Mouse (Mus musculus): ENCODE measurements around the gene Prlh. TPM values are rescaled to one million over a fixed set of nuclear protein-coding genes. Genes with fewer than 3 reads are reported as not detected.

Prlh gene
- total RNA-seq, 2 experiments from 2014 or later = not detected

DNA sequence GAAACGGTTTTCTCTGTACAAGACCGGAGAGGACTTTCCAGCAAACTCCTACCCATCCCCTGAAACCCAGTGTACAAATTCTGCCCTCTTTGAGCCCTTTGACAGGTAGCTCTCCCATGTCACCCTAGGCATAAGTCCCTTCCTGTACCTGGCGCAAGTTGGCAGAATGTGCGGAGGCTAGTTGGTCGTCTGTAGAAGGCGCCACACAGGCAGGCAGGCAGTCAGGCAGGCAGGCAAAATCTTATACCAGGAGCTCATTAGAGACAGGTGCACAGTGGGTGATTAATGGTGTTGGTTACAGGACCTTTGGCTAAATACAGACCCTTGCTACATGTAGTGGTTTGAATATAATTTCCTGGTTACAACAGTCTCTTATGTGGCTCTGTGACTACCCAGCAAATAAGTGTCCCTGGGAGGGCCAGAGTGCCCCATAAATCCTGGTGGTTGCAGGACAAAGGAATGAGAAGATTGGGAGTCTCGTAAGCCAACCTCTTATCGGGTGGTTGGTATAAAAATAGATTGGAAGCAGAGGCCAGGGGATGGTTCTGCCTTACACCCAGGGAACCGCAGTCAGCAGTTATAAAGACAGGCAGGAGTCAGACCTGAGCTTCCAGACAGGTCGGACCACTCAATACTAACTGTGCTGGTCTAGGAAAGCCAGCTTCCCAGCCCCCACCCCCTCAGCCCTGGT, 47.1 kb downstream of the Prlh start:
- no peak for DNase-seq (ENCODE audit: low spot score in 2 of 2)

DNA sequence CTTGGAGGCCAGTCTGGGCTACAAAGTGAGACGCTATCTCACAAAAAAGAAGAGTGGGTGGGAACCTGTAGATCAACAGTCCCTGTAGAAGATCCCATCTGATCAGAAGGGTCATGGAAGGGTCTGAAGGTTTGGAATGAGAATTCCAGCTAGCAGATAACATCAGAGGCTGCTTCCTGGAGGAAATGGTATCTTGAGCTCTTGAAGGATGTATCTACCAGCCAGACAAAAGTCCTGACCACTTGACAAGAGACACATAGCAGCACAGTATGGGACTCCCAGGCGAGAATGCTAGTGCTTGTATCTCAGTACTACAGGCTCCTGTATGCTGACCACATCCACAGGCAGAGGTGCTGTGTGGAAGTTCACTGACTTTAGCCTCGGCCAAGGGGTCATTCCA, 48.2 kb downstream of the Prlh start:
- DNase-seq (ENCODE audit: low spot score in 2 of 2) = no peak

DNA sequence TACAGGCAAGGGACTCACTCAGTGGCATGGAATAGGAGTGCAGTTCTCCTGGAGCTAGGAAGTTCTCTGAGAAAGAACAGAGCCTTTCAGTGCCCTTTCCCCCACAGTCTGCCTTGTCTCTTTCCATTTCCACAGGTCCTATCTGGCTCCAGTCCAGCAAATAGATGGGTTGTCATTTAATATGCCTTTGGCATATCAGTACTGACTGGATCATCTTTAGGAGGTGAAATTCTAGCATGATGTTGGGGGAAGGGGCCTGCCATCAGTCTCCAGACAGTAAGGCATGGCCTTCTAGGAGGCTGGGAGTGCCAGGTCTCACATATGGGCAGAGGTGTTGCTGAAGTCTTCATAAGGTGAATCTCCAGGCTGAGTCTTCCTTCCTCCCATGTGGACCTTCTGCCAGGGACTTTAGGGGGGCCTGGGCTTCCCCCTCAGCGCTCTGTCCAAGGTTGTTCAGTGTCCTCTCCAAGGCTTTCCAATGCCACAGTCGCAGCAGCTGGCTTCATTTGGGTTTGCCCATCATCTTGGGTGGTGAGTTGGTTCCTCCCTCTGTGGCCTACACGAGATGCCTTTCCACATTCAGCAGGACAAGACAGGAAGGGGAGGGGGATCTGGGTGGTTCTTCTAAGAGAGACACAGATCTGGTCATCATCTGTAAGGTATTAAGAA, 49.1 kb downstream of the Prlh start:
- DNase-seq (ENCODE audit: low spot score in 2 of 2) = no peak

DNA sequence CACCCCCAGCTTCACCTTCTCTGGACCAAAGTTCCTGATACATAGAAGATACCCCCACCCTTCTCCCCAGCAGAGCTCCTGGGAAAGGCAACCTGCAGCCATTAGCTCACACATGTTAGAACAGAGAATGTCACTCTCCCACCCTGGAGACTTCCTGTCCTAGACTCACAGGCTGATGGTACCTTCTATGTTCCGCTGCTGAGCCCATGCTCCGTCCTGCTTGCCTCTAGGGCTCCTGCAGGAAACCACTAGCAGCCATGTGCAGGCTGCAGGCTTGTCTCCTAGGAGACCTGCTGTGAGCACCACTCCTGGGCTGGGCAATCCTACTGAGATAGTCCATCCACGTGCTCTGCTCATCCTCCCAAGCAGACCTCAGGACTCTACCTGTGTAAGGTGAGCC, 49.7 kb downstream of the Prlh start:
- no peak for DNase-seq (ENCODE audit: low spot score in 2 of 2)

Other genes starting within 250 kb of the Prlh start
- gene Col6a3, start 109.1 kb upstream of the Prlh start, total RNA-seq (2021) = 1 to 10 TPM; 4.3 to 4.5 TPM
- 1 to 10 TPM; 1.9 to 2.7 TPM for gene Mlph, start 38.0 kb upstream of the Prlh start, total RNA-seq (2021)
- not detected for gene Rab17, start 16.6 kb downstream of the Prlh start, total RNA-seq (2021)
- gene Lrrfip1, start 45.6 kb downstream of the Prlh start, total RNA-seq (2021) = 10 to 100 TPM; 71.0 to 74.6 TPM
- under 1 TPM in 1 of 2 experiments, not detected in 1; 0.09 TPM for gene Rbm44, start 192.0 kb downstream of the Prlh start, total RNA-seq (2021)
- gene Ramp1, start 226.7 kb downstream of the Prlh start, total RNA-seq (2021) = 10 to 100 TPM; 51.6 to 52.7 TPM